Mouse (Mus musculus) kidney, adult 10 weeks (tissue): ENCODE results near the gene Rela. TPM values are rescaled to one million over a fixed set of nuclear protein-coding genes. Genes with fewer than 3 reads are reported as not detected.

Experiments
- polyA plus RNA-seq: library from polyadenylated mRNA; stranded (reverse); fragments of 350-450 nt; fragmentation: Illumina TruSeq; extraction: RNeasy Lipid Tissue Mini Kit (QIAGEN cat#74804); gene quantifications from one replicate; pipeline ENCODE4 v1.2.3, GENCODE M21; 2014; ENCODE audit warnings: low read depth, low replicate concordance

Rela gene
- 0.89 TPM for polyA plus RNA-seq

DNA sequence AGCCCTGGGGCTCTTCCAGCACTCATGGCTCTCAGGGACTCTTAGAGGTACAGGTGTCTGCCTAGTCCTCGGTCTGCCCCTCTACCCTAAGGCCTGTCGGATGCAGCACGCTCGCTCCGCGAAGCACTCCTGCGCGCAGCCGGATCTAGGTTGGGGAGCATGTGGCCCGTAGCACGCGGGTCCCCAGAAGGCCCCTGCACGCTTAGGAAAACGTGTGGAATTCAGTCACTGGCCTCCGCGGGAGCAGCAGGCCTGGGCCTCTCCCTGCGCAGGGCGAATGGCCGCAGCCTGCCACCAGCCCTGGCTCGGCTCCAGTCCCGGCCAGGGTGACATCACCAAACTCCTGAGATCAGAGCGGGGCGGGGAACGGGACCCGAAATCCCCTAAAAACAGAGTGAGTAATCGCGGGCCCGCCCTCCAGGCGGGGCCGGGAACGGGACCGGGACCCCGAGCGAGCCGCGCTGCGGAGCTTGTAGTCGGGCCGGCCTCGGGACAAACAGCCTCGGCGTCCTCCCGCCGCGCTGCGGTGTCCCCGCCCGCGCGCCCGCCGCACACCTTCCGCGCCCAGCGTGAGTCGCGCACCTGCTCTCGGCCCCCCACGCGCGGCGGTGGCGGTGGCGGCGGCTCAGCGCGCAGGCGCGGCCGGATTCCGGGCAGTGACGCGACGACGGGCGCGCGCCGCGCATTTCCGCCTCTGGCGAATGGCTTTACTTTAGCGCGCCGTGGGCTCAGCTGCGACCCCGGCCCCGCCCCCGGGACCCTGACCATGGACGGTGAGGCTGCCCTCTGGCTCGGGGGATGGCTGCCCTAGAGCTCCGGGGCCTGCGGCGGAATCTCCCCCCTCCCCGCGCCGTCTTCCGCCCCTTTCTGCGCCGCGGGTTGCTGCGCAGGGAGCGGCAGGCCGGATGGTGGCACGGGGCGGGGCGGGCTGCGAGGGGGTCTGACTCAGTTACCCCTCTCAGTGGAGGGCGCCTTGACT lies at the start of gene Rela:
Gene Rela (plus strand): TSS at position 415 of the 979 bp plus-strand sequence.

DNA sequence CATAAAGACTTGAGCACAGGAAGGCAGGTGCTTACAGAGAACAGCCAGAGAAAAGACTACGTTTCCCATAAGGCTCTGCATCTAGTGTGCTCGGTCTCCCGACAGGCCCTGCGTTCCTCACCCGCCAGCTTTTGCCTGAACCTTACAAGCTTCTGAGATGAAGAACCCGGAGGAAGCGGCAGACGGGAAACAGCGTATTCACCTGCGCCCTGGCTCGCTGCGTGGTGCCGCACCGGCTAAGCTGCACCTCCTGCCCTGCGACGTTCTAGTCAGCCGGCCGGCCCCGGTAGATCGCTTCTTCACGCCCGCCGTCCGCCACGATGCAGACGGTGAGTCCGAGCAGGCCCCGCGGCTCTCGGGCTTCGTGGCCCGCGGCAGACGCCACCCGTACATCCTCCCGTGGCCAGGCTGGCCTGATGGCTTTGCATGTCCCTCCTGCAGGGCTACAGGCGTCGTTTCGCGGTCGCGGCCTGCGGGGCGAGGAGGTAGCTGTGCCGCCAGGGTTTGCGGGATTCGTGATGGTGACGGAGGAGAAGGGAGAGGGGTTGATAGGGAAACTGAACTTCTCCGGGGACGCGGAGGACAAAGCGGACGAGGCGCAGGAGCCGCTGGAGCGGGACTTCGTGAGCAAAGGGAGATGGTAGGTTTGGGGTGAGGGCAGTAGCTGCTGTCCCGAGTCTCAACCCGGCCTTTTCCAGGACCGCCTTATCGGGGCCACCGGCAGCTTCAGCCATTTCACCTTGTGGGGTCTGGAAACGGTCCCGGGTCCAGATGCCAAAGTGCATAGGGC lies 35.3 kb upstream of the Rela start, which contains the start of gene Rnaseh2c:
Gene Rnaseh2c (plus strand): TSS at position 122 of the 790 bp plus-strand sequence.

DNA sequence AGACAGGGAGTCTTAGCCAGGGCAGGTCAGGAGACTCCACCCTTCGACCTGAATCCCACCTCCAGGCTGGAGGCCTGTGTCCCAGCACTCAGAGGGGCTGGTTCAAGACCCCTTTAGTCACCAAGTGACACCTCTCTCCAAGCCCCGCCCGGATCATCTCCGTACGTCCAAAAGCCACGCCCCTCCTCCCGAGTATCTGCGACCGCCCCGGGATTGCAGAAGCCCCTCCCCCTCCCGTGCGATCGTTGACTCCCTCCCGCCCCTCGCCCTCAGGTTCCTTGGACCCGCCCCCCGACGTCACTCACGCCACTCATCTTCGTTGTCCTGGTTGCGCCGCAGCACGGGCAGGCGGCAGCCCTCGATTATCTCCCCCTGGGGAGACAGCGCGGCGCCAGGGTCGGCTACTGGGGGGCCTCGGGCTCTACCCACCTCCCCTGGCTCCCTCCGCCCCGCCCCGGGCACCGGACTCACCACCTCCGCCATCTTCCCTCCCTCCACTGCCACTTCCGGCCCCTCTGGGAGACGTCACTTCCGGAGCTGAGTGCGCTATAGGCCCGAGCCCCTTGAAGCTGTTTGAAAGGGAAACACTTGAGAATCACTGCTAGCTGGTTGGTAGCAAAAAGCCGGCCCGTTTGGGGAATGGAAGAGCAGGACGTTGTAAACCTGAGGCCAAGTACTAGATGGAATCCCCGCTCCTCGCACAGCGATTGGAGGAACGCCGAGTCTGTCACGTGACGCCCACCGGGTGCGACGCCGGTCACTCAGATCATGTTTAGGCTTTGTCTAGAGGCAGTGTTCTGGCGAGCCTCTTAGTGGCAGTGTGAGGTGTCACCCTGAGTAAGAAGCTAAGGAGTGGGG lies 27.5 kb upstream of the Rela start, which contains the start of gene Kat5:
Gene Kat5 (minus strand): TSS at position 691 of the 858 bp plus-strand sequence.

DNA sequence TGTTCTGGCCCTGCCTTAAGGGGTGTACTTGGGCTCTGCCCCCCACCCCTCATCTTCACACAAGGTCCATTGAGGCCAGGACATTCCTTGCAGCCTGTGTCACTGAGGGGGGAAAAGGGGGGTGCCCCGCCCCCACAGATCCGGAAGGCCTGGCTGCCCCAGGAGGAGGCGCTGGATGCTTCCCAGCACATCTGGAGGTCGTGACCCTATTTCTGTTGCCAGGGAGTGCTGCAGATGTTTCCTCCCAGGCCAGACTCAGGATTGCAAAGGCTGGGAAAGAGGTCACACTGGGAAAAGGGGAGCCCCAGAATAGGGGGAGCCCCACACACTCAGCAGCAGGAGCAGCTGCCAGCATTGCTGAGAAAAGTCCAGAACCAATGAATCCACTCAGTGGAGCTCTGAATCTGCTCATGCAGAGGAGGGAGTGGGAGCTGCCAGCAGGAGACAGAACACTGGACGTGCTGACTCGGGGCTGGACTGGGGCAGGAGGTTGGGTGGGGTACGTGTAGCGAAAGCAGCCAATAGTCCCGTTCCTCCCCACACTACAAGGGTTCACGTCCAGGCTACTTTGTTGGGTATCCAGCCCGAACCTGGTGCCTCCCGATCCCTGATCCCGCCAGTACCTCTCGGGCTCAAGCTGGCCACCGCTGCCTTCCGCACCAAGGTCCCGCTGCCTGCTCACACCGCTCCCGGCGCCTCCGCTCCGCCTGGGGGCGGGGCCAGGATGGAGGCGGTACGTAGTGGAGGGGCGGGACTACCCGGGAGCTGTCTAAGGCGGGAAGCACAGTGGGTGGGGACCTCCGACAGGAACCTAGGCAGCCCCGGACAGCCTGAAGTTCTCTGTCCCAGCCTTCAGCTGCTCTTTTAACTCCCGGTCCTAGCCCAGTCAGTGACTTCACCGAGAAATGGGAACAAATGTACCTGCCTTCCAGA lies 26.0 kb downstream of the Rela start, which contains the start of gene Sipa1:
Gene Sipa1 (minus strand): TSS at position 727 of the 933 bp plus-strand sequence.

DNA sequence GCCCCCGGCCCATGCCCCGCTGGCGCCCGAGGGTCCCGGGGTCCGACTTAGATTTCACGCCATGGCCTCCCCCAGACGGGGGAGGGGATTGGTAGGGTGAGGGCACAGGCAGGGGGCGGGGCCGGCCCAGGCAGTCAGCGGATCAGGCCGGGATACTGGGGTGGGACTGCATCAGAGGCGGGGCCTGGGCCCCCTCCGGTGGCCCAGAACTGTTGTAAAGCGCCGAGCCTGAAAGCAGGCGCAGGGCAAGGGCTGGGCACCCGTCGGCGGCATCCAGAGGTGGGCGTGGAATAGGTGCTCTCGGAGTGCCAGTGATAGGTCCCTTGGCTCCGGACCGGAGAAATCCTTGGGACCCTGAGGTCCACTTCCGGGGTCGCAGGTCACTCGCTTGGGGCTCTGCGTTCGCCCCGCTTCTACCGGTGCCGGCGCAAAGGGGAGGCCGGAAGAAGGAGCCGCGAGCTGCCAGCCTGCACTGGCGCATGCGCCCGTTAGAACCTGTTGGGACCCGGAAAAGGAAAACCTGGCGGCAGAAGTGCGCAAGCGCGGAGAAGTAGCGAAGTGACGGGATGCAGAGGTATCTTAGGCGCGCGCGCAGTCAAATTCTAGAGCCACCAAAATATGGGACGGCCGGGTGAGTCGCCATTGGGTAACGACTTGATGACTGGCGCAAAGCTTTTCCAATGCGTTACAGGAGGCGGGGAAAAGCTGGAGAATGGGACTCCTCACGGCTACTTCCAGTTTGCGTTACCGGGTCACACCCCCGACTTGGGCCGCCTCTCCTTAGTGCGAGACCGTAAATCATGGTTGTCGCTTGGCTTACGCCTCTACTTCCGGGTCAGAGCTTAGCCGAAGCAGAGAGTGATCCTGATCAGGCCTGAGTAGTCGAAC lies 51.2 kb downstream of the Rela start, which contains the start of the genes Map3k11 and Pcnx3:
Gene Map3k11 (plus strand): TSS at position 543 of the 888 bp plus-strand sequence.
Gene Pcnx3 (minus strand): TSS at position 709 of the 888 bp plus-strand sequence.

Other genes starting within 250 kb of the Rela start
- 2.4 TPM for gene Sart1, start 248.8 kb upstream of the Rela start, polyA plus RNA-seq
- gene Tsga10ip, start 235.0 kb upstream of the Rela start, polyA plus RNA-seq = not detected
- gene Drap1, start 212.5 kb upstream of the Rela start, polyA plus RNA-seq = 3.1 TPM
- gene AI837181, start 212.3 kb upstream of the Rela start, polyA plus RNA-seq = not detected
- not detected for gene Fosl1, start 189.9 kb upstream of the Rela start, polyA plus RNA-seq
- 0.81 TPM for gene Ccdc85b, start 179.6 kb upstream of the Rela start, polyA plus RNA-seq
- 3.6 TPM for gene Fibp, start 176.9 kb upstream of the Rela start, polyA plus RNA-seq
- gene Ctsw, start 169.0 kb upstream of the Rela start, polyA plus RNA-seq = not detected
- not detected for gene Efemp2, start 163.5 kb upstream of the Rela start, polyA plus RNA-seq
- gene Mus81, start 149.1 kb upstream of the Rela start, polyA plus RNA-seq = 0.69 TPM
- gene Cfl1, start 147.0 kb upstream of the Rela start, polyA plus RNA-seq = 142 TPM
- gene 1700020D05Rik, start 133.7 kb upstream of the Rela start, polyA plus RNA-seq = not detected
- gene Snx32, start 126.9 kb upstream of the Rela start, polyA plus RNA-seq = 0.36 TPM
- 2.4 TPM for gene Ovol1, start 76.8 kb upstream of the Rela start, polyA plus RNA-seq
- gene Ap5b1, start 69.5 kb upstream of the Rela start, polyA plus RNA-seq = not detected
- gene Rnaseh2c, start 35.6 kb upstream of the Rela start, polyA plus RNA-seq = 2.0 TPM
- 18.3 TPM for gene Kat5, start 27.2 kb upstream of the Rela start, polyA plus RNA-seq
- 0.20 TPM for gene Sipa1, start 26.2 kb downstream of the Rela start, polyA plus RNA-seq
- 0.40 TPM for gene Map3k11, start 51.3 kb downstream of the Rela start, polyA plus RNA-seq
- 0.16 TPM for gene Pcnx3, start 51.4 kb downstream of the Rela start, polyA plus RNA-seq
- not detected for gene Kcnk7, start 66.9 kb downstream of the Rela start, polyA plus RNA-seq
- gene Ehbp1l1, start 88.8 kb downstream of the Rela start, polyA plus RNA-seq = 1.3 TPM
- not detected for gene Fam89b, start 92.2 kb downstream of the Rela start, polyA plus RNA-seq
- 2.1 TPM for gene Ltbp3, start 103.4 kb downstream of the Rela start, polyA plus RNA-seq
- gene Scyl1, start 133.9 kb downstream of the Rela start, polyA plus RNA-seq = 0.53 TPM
- gene Frmd8, start 237.8 kb downstream of the Rela start, polyA plus RNA-seq = 2.8 TPM
- 4.5 TPM for gene Slc25a45, start 240.3 kb downstream of the Rela start, polyA plus RNA-seq